Mouse (Mus musculus): Measurements from ENCODE around the gene Fgf14. TPM values are rescaled to one million over a fixed set of nuclear protein-coding genes. Genes with fewer than 3 reads are reported as not detected.
"Not testable (repeated sequence)": the region's sequence is repeated elsewhere in the genome, so short reads cannot be mapped to it uniquely, and the experiment has no call there.

The Fgf14 gene
- polyA plus RNA-seq (2015; fragmentation: Nextera tagmentation; extraction: Ambion mirVana), result 22.8 and 27.4 TPM in 2 replicates

- no peak for DNase-seq (ENCODE audit: low spot score)
These were observed at the start of gene Fgf14 for GRCm38 (mm10) chr14:124676506-124677177. TSS of gene Fgf14 (minus strand) at chr14:124677127.

GRCm38 (mm10) chr14:124677379-124677778 lies 452 bp upstream of the Fgf14 start:
- DNase-seq (ENCODE audit: low spot score), result no peak

- no peak for DNase-seq (ENCODE audit: low spot score)
These were observed 1.0 kb downstream of the Fgf14 start for GRCm38 (mm10) chr14:124675654-124676505.

GRCm38 (mm10) chr14:124675142-124675653 lies 1.7 kb downstream of the Fgf14 start:
- DNase-seq (ENCODE audit: low spot score), result no peak

GRCm38 (mm10) chr14:124674536-124675141 lies 2.3 kb downstream of the Fgf14 start:
- no peak for DNase-seq (ENCODE audit: low spot score)

- DNase-seq (ENCODE audit: low spot score), result no peak
These were observed 7.2 kb downstream of the Fgf14 start for GRCm38 (mm10) chr14:124669739-124670138.

- no peak for DNase-seq (ENCODE audit: low spot score)
These were observed 34.1 kb downstream of the Fgf14 start for GRCm38 (mm10) chr14:124642822-124643221.

- no peak for DNase-seq (ENCODE audit: low spot score)
These were observed 42.0 kb downstream of the Fgf14 start for GRCm38 (mm10) chr14:124634881-124635280.

GRCm38 (mm10) chr14:124613473-124613872 lies 63.5 kb downstream of the Fgf14 start:
- no peak for DNase-seq (ENCODE audit: low spot score)

GRCm38 (mm10) chr14:124606036-124606711 lies 70.8 kb downstream of the Fgf14 start:
- no peak for DNase-seq (ENCODE audit: low spot score)

- DNase-seq (ENCODE audit: low spot score), result no peak
These were observed 71.7 kb downstream of the Fgf14 start for GRCm38 (mm10) chr14:124605031-124605743.

- no peak for DNase-seq (ENCODE audit: low spot score)
These were observed 100.4 kb downstream of the Fgf14 start for GRCm38 (mm10) chr14:124576571-124576970.

- no peak for DNase-seq (ENCODE audit: low spot score)
These were observed 101.6 kb downstream of the Fgf14 start for GRCm38 (mm10) chr14:124575130-124575885.

GRCm38 (mm10) chr14:124566445-124566844 lies 110.5 kb downstream of the Fgf14 start:
- no peak for DNase-seq (ENCODE audit: low spot score)

- DNase-seq (ENCODE audit: low spot score), result no peak
These were observed 115.4 kb downstream of the Fgf14 start for GRCm38 (mm10) chr14:124561544-124561943.

- no peak for DNase-seq (ENCODE audit: low spot score)
These were observed 140.8 kb downstream of the Fgf14 start for GRCm38 (mm10) chr14:124536106-124536505.

- DNase-seq (ENCODE audit: low spot score), result not testable (repeated sequence)
These were observed 141.6 kb downstream of the Fgf14 start for GRCm38 (mm10) chr14:124535376-124535775.

- DNase-seq (ENCODE audit: low spot score), result no peak
These were observed 144.9 kb downstream of the Fgf14 start for GRCm38 (mm10) chr14:124532051-124532450.

GRCm38 (mm10) chr14:124512009-124512408 lies 164.9 kb downstream of the Fgf14 start:
- no peak for DNase-seq (ENCODE audit: low spot score)

GRCm38 (mm10) chr14:124488971-124489370 lies 188.0 kb downstream of the Fgf14 start:
- DNase-seq (ENCODE audit: low spot score), result no peak
